Mouse (Mus musculus) intestine, embryonic 14.5 days (tissue): Measurements from ENCODE around the gene Nedd9. TPM values are rescaled to one million over a fixed set of nuclear protein-coding genes. Genes with fewer than 3 reads are reported as not detected.

Experiments used
- ATAC-seq: fragments of 200-750 bp; cut with Nextera tagmentation; replicated peaks from 2 replicates; pipeline ENCODE4 v1.8.0; 2017; ENCODE audit warnings: low read depth, moderate number of reproducible peaks, moderate TSS enrichment, moderate library complexity; ENCODE audit not compliant: low FRiP score, low TSS enrichment
- DNase-seq: peaks from one replicate; pipeline ENCODE4 v3.0.0-alpha.2; 2018; ENCODE audit warnings: low spot score
- H3K27ac ChIP-seq: fragments of 300-500 bp; sonication (generic); 2 replicates; pipeline ENCODE4 v1.5.1; 2014; ENCODE audit warnings: low read depth, mild to moderate bottlenecking, control low read depth
- H3K27me3 ChIP-seq: fragments of 300-500 bp; sonication (generic); replicated peaks from 2 replicates; pipeline ENCODE4 v1.6.1; 2014; ENCODE audit warnings: low read length, control low read depth; ENCODE audit not compliant: control insufficient read depth, insufficient read depth
- H3K36me3 ChIP-seq: fragments of 300-500 bp; sonication (generic); 2 replicates; pipeline ENCODE4 v1.6.1; 2014; ENCODE audit warnings: low read length, control low read depth; ENCODE audit not compliant: control insufficient read depth, insufficient read depth
- H3K4me1 ChIP-seq: fragments of 300-500 bp; sonication (generic); replicated peaks from 2 replicates; pipeline ENCODE4 v1.6.1; 2014; ENCODE audit warnings: low read length, control low read depth, mixed read lengths; ENCODE audit not compliant: control insufficient read depth, insufficient read depth
- H3K4me2 ChIP-seq: fragments of 300-500 bp; sonication (generic); 2 replicates; pipeline ENCODE4 v1.6.1; 2014; ENCODE audit warnings: low read length
- H3K4me3 ChIP-seq: fragments of 300-500 bp; sonication (generic); 2 replicates; pipeline ENCODE4 v1.5.1; 2014; ENCODE audit warnings: low read depth, low read length, control low read depth, mixed read lengths
- H3K9ac ChIP-seq: fragments of 300-500 bp; sonication (generic); 2 replicates; pipeline ENCODE4 v1.6.1; 2014; ENCODE audit warnings: mild to moderate bottlenecking, low read length
- H3K9me3 ChIP-seq: fragments of 300-500 bp; sonication (generic); 2 replicates; pipeline ENCODE4 v1.6.1; 2016; ENCODE audit warnings: low read length, control low read depth; ENCODE audit not compliant: control insufficient read depth
- WGBS: fragments of 180-500 bp; shearing (Covaris S2); extraction: QIAGEN DNeasy Blood & Tissue Kit; methylation state at CpG from one replicate; pipeline ENCODE4 v1.1.7; 2014; 5-methylcytosine and 5-hydroxymethylcytosine counted together
- polyA plus RNA-seq: library from polyadenylated mRNA; unstranded; fragments of >200 nt; fragmentation: Nextera tagmentation; extraction: Ambion mirVana; gene quantifications from 2 replicates; pipeline ENCODE4 v1.2.1, GENCODE M21; 2014

Nedd9 gene
- polyA plus RNA-seq, 1 experiment from 2014 or later, result 56.5 TPM

DNA sequence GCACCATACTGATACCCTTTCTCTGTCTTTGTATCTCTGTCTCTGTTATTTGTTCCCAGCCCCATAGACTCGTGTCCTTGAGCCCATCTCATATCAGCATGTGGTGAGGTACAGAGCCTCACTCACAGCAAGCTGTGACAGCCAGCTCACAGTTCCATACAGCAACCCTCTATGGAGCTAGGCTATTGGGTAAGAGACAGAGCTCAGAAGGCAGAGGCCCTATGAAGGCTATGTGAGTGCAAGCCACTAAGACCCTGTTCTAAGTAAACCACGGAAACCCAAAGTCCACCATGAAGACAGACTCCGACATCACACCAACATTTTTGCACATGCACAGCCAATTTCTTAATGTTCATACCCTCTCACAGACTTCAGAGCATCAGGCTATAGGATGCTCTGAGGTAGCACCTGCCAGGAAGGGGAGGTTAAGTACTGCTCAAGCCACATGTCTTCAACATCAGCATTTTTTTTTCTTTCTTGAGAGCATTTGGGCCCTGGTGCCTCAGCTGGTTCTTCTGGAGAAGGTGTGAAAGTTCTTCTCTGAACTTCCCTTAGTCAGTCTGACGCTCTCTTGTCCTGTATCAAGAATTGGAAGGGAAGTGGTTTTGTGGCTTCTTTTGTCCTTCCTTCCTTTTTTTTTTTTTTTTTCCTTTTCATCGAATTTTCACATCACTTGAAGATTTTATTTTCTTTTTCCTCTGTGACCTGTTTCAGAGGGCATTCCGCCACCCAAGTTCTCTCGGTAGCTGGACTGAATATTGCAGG lies 105.9 kb downstream of the Nedd9 start:
- WGBS, result 83% methylated on average over 7 of the region's 7 CpGs
- H3K9me3 ChIP-seq, result no peaks in the 10 kb centered on the region
- no peak overlapping the region for H3K4me3 ChIP-seq
- ATAC-seq (no peak), DNase-seq (no peak)
- H3K9ac ChIP-seq, result no peak overlapping the region
- H3K4me1 ChIP-seq, result no peaks in the 10 kb centered on the region
- H3K27ac ChIP-seq, result no peak overlapping the region
- no peak overlapping the region for H3K4me2 ChIP-seq
- H3K27me3 ChIP-seq, result no peaks in the 10 kb centered on the region
- no peaks in the 10 kb centered on the region for H3K36me3 ChIP-seq

- no peaks in the 10 kb centered on the region for H3K9me3 ChIP-seq
- WGBS, result 91% methylated on average over 4 of the region's 4 CpGs
- H3K4me2 ChIP-seq, result no peak overlapping the region
- no peaks in the 10 kb centered on the region for H3K27me3 ChIP-seq
- H3K4me1 ChIP-seq, result no peaks in the 10 kb centered on the region
- no peak overlapping the region for H3K4me3 ChIP-seq
- no peak for DNase-seq
- H3K9ac ChIP-seq, result no peak overlapping the region
- ATAC-seq, result no peak
- H3K27ac ChIP-seq, result no peak overlapping the region
- no peaks in the 10 kb centered on the region for H3K36me3 ChIP-seq
Observed at GRCm38 (mm10) chr13:41379951-41380465, 107.2 kb downstream of the Nedd9 start.

GRCm38 (mm10) chr13:41378462-41378861 lies 108.7 kb downstream of the Nedd9 start:
- no peak overlapping the region for H3K4me3 ChIP-seq
- 50% methylated on average over 5 of the region's 5 CpGs for WGBS
- H3K4me2 ChIP-seq, result no peak overlapping the region
- no peak overlapping the region for H3K27ac ChIP-seq
- no peaks in the 10 kb centered on the region for H3K4me1 ChIP-seq
- no peaks in the 10 kb centered on the region for H3K36me3 ChIP-seq
- ATAC-seq, result no peak
- no peak overlapping the region for H3K9ac ChIP-seq
- no peaks in the 10 kb centered on the region for H3K27me3 ChIP-seq
- H3K9me3 ChIP-seq, result no peaks in the 10 kb centered on the region
- DNase-seq, result no peak

DNA sequence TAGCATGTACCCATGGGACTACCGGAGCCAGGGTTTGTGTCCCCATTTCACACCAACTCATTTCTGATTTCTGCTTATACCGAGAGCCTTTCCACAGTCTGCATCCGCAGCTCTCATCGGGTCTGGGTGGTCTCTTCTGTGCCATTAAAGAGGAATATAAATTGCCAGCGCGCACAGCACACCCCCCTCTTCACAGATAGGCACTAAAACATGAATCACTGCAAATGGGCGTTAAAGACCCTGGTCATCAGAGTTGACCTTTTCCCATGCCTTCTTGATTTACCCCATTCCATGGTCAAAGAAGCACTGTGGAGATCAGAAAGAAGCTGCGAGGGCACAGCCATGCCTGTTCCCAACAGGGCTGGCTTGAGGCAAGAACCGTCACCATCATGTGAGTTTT lies 109.3 kb downstream of the Nedd9 start:
- 54% methylated on average over 9 of the region's 9 CpGs for WGBS
- no peak for ATAC-seq
- H3K27me3 ChIP-seq, result no peaks in the 10 kb centered on the region

DNA sequence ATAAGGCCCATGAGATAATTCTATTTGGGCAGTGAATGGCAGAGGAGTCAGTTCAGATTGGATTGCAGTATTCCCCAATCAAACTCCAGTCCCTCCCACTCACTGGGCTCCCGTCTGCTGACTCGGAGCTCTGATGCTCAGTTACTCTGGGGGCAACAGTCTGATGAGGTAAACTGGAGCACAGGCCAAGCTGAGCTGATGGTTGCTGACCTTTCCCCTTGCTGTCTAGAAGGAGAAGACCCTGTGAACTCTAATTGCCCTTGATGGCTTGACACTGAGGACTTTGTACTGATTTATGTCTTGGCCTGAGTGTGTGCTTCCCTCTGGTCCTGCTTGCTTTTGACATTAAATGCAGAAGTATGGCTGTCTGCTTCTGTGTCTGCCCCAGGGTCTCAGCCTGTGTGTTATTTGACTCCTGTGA lies 110.1 kb downstream of the Nedd9 start:
- H3K36me3 ChIP-seq, result no peaks in the 10 kb centered on the region
- no peak overlapping the region for H3K4me3 ChIP-seq
- no peak overlapping the region for H3K4me2 ChIP-seq
- ATAC-seq (no peak), DNase-seq (no peak)
- no peaks in the 10 kb centered on the region for H3K9me3 ChIP-seq
- H3K9ac ChIP-seq, result no peak overlapping the region
- no peaks in the 10 kb centered on the region for H3K27me3 ChIP-seq
- H3K27ac ChIP-seq, result no peak overlapping the region
- H3K4me1 ChIP-seq, result no peaks in the 10 kb centered on the region
- WGBS, result 46% methylated on average over 2 of the region's 2 CpGs

More for the DNA sequence above, 109.3 kb downstream of the Nedd9 start:
- H3K9ac ChIP-seq, result no peak overlapping the region; the same call in 1 of the 2 replicates
- H3K27ac ChIP-seq, result no peak overlapping the region
- no peaks in the 10 kb centered on the region for H3K4me1 ChIP-seq
- no peak for DNase-seq
- H3K36me3 ChIP-seq, result no peaks in the 10 kb centered on the region
- no peak overlapping the region for H3K4me2 ChIP-seq
- no peak overlapping the region for H3K4me3 ChIP-seq
- no peaks in the 10 kb centered on the region for H3K9me3 ChIP-seq

DNA sequence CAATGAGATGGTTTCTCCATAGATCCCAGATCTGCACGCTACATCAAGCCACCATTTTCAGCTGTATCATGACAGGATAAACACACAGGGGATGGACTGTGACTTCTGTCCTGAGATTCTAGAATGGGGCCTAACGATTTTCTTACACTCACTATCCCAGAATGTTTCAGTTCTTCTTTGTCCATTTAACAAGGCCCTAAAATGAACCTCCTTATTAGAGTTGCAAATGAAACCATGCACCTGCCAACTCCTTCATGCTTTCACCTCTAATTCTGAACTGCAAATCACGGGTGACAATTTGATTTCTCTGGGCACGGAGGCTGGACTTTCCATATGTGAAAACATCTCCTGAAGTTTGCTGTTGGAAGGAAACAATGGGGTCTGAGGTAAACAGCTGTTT lies 111.1 kb downstream of the Nedd9 start:
- WGBS, result 79% methylated on average over 4 of the region's 4 CpGs
- no peaks in the 10 kb centered on the region for H3K27me3 ChIP-seq
- H3K4me3 ChIP-seq, result no peak overlapping the region
- no peaks in the 10 kb centered on the region for H3K4me1 ChIP-seq
- H3K9me3 ChIP-seq, result no peaks in the 10 kb centered on the region
- H3K27ac ChIP-seq, result no peak overlapping the region
- no peak overlapping the region for H3K9ac ChIP-seq
- no peak for ATAC-seq
- DNase-seq, result no peak
- no peak overlapping the region for H3K4me2 ChIP-seq
- no peaks in the 10 kb centered on the region for H3K36me3 ChIP-seq

DNA sequence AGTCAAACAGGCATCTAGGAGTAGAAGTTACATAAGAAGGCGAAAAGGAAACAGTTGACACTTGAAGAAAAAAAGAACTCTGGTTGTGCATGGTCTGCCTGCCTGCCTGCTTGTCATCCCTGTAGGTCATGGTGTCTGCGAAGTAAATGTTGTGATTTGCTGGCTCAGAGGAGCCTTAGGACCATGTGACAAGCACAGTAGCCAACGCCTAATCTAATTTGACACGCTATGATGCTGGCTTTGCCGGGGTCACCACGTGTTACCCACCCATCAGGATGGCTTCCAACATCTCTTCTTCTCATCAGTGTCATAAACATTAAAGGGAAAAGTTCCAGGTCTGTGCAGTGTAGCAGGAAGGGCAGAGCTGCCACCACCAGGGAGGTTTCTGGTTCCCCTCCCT lies 111.5 kb downstream of the Nedd9 start:
- Histone ChIP-seq H3K27ac (no peak overlapping the region), H3K36me3 (no peaks in the 10 kb centered on the region), H3K4me2 (no peak overlapping the region), H3K9ac (no peak overlapping the region), H3K27me3 (no peaks in the 10 kb centered on the region), H3K9me3 (no peaks in the 10 kb centered on the region), H3K4me1 (no peaks in the 10 kb centered on the region), H3K4me3 (no peak overlapping the region)
- no peak for DNase-seq
- 72% methylated on average over 6 of the region's 6 CpGs for whole genome bisulfite sequencing
- ATAC-seq, result no peak

DNA sequence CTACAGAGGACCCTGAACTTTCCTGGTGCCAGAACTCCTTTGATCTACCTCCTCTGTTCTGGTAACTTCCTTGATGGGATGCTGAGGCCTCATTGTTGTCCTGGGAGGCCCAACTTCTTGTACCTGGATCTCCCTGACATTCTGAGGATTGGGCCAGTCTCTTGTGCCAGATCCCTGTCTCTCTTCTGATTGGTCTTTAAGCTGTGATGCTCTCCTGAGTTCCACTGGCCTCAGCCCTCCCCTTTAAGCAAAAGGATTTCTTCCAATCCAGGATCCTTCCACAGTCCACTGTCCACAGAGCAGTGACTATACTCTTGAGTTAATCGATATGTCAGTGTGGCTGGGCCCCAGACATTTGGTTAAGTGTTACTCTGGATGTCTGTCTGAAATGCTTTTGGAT lies 112.3 kb downstream of the Nedd9 start:
- no peaks in the 10 kb centered on the region for H3K4me1 ChIP-seq
- no peak overlapping the region for H3K27ac ChIP-seq
- 75% methylated on average over 1 of the region's 1 CpGs for WGBS
- no peak overlapping the region for H3K4me3 ChIP-seq
- H3K9me3 ChIP-seq, result no peaks in the 10 kb centered on the region
- ATAC-seq, result no peak
- H3K4me2 ChIP-seq, result no peak overlapping the region
- no peaks in the 10 kb centered on the region for H3K27me3 ChIP-seq
- no peak overlapping the region for H3K9ac ChIP-seq
- H3K36me3 ChIP-seq, result no peaks in the 10 kb centered on the region
- DNase-seq, result no peak
